Comparison of ENCODE assay signal across 24 mouse cellular contexts in the genomic region with DNA sequence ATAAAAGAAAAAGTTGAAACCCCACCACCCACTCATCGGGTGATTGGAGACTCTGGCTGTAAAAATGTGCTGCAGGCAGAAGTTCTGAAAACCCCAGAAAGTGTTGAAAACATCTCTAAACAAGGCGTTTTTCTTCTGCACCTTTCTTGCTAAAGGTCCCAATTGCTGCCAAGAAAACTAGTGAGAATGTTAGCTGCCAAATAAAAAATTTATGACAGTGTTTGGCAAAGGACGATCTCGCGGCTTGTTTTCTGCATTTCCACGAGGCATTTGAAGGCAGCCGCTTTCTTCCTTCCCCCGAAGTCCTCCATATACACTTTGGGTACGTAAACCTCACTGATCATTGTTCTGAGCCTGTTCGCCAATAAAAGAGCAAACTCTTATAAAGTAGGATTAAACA.
DNase-seq lines count a peak whose midpoint lies in the region; ATAC-seq and TF ChIP-seq lines count a peak whose summit lies in the region.
"Had no signal": no experiment of that assay in that cellular context is flagged by ENCODE, and none has a peak within 500 bp of the region (broad histone marks: within the 10 kb centered on the region; RNA-seq: fewer than 3 reads in every experiment).

No protein-coding gene starts in this region.

- H3K27ac ChIP-seq in limb, embryonic 13.5 days: peak overlapping the region; percentile 23; the same call in 1 of the 2 replicates
- H3K27ac ChIP-seq in limb, embryonic 10.5 days: no peak overlapping the region
- 0 out of 2 replicates have a peak overlapping the region, but pooled peaks have one; percentile 7 for H3K27ac ChIP-seq in midbrain, embryonic 13.5 days
- no peak overlapping the region for H3K27ac ChIP-seq in midbrain, embryonic 16.5 days (ENCODE audit: low read length)
- no peak overlapping the region for H3K27ac ChIP-seq in limb, embryonic 14.5 days (replicated peaks; ENCODE audit: low read depth, low read length)
- H3K27ac ChIP-seq: embryonic facial prominence, embryonic 15.5 days; forebrain, embryonic 10.5 days; forebrain, embryonic 12.5 days had no signal

- H3K4me3 ChIP-seq in limb, embryonic 13.5 days: no peak overlapping the region
- no peak overlapping the region for H3K4me3 ChIP-seq in limb, embryonic 10.5 days
- H3K4me3 ChIP-seq in midbrain, embryonic 13.5 days (replicated peaks): no peak overlapping the region
- H3K4me3 ChIP-seq in midbrain, embryonic 16.5 days (ENCODE audit: low read depth, low read length): no peak overlapping the region
- no peak overlapping the region for H3K4me3 ChIP-seq in limb, embryonic 14.5 days (replicated peaks; ENCODE audit: low read length)
- H3K4me3 ChIP-seq: embryonic facial prominence, embryonic 13.5 days; embryonic facial prominence, embryonic 15.5 days; erythroblast, embryonic 14.5 days; forebrain, embryonic 10.5 days; forebrain, embryonic 12.5 days had no signal

- H3K36me3 ChIP-seq in limb, embryonic 13.5 days: no peaks in the 10 kb centered on the region
- no peaks in the 10 kb centered on the region for H3K36me3 ChIP-seq in limb, embryonic 10.5 days
- H3K36me3 ChIP-seq in midbrain, embryonic 13.5 days: no peaks in the 10 kb centered on the region
- no peaks in the 10 kb centered on the region for H3K36me3 ChIP-seq in midbrain, embryonic 16.5 days (ENCODE audit: control insufficient read depth, insufficient read depth, low read length)
- H3K36me3 ChIP-seq in limb, embryonic 14.5 days (ENCODE audit: control insufficient read depth, insufficient read depth, low read length): no peaks in the 10 kb centered on the region
- H3K36me3 ChIP-seq: embryonic facial prominence, embryonic 13.5 days; embryonic facial prominence, embryonic 15.5 days; forebrain, embryonic 10.5 days; forebrain, embryonic 12.5 days had no signal

- no peak for DNase-seq in limb, embryonic 10.5 days (ENCODE audit: low spot score)
- peak; percentile 66 for DNase-seq in limb, embryonic 14.5 days (ENCODE audit: low spot score)
- no peak for DNase-seq in adrenal gland, adult 2 months
- DNase-seq: adrenal gland, postnatal 10 days; adrenal gland, postnatal 25 days; B cell, adult 2 months; cerebellum, adult 11 months; cerebellum, adult 18-20 months; cerebellum, adult 9-10 months; cerebellum, postnatal 10 days; cerebellum, postnatal 25 days had no signal

- H3K4me2 ChIP-seq in limb, embryonic 13.5 days (replicated peaks): peak overlapping the region; percentile 39
- H3K4me2 ChIP-seq in midbrain, embryonic 13.5 days (replicated peaks): no peak overlapping the region
- no peak overlapping the region for H3K4me2 ChIP-seq in midbrain, embryonic 16.5 days (ENCODE audit: low read length)
- peak overlapping the region; percentile 1 for H3K4me2 ChIP-seq in limb, embryonic 14.5 days (replicated peaks; ENCODE audit: low read depth, low read length, severe bottlenecking)
- H3K4me2 ChIP-seq: embryonic facial prominence, embryonic 13.5 days; embryonic facial prominence, embryonic 15.5 days; forebrain, embryonic 12.5 days had no signal

- H3K4me1 ChIP-seq in limb, embryonic 13.5 days: peaks cover 26% of the 10 kb centered on the region
- H3K4me1 ChIP-seq in limb, embryonic 10.5 days: peaks cover 29% of the 10 kb centered on the region
- H3K4me1 ChIP-seq in midbrain, embryonic 13.5 days (replicated peaks): peaks cover 20% of the 10 kb centered on the region
- peaks cover 13% of the 10 kb centered on the region for H3K4me1 ChIP-seq in midbrain, embryonic 16.5 days (ENCODE audit: control insufficient read depth, insufficient read depth, low read length)
- H3K4me1 ChIP-seq in limb, embryonic 14.5 days (ENCODE audit: control insufficient read depth, insufficient read depth, low read length): peaks cover 18% of the 10 kb centered on the region

- H3K9me3 ChIP-seq in limb, embryonic 13.5 days: no peaks in the 10 kb centered on the region
- H3K9me3 ChIP-seq in limb, embryonic 10.5 days (replicated peaks): no peaks in the 10 kb centered on the region
- no peaks in the 10 kb centered on the region for H3K9me3 ChIP-seq in midbrain, embryonic 13.5 days
- H3K9me3 ChIP-seq in midbrain, embryonic 16.5 days (replicated peaks; ENCODE audit: control insufficient read depth, low read length, poor library complexity, severe bottlenecking): no peaks in the 10 kb centered on the region
- H3K9me3 ChIP-seq in limb, embryonic 14.5 days (ENCODE audit: control insufficient read depth, low read length): no peaks in the 10 kb centered on the region
- H3K9me3 ChIP-seq: embryonic facial prominence, embryonic 13.5 days; embryonic facial prominence, embryonic 15.5 days; forebrain, embryonic 10.5 days; forebrain, embryonic 12.5 days; G1E had no signal

- H3K27me3 ChIP-seq in limb, embryonic 13.5 days: peaks cover 4% of the 10 kb centered on the region; the same call in 1 of the 2 replicates
- H3K27me3 ChIP-seq in limb, embryonic 10.5 days (ENCODE audit: low read depth, poor library complexity, severe bottlenecking): peaks cover 15% of the 10 kb centered on the region; the same call in 1 of the 2 replicates
- peaks cover 6% of the 10 kb centered on the region; the same call in 1 of the 2 replicates for H3K27me3 ChIP-seq in midbrain, embryonic 13.5 days
- H3K27me3 ChIP-seq in midbrain, embryonic 16.5 days (ENCODE audit: control insufficient read depth, insufficient read depth, low read depth, low read length): no peaks in the 10 kb centered on the region
- no peaks in the 10 kb centered on the region for H3K27me3 ChIP-seq in limb, embryonic 14.5 days (ENCODE audit: control insufficient read depth, insufficient read depth, low read length)
- H3K27me3 ChIP-seq: CH12.LX; embryonic facial prominence, embryonic 13.5 days; embryonic facial prominence, embryonic 15.5 days; forebrain, embryonic 12.5 days had no signal

- no peak for ATAC-seq in limb, embryonic 13.5 days (ENCODE audit: low FRiP score, low read depth)
- no peak for ATAC-seq in midbrain, embryonic 13.5 days
- no peak for ATAC-seq in midbrain, embryonic 16.5 days
- ATAC-seq in limb, embryonic 14.5 days (ENCODE audit: low FRiP score, low read depth): no peak
- ATAC-seq: CD4-positive, CD25-positive, alpha-beta regulatory T cell, adult 4 months; forebrain, embryonic 14.5 days; forebrain, embryonic 16.5 days had no signal

- no peak overlapping the region for H3K9ac ChIP-seq in limb, embryonic 13.5 days
- no peak overlapping the region for H3K9ac ChIP-seq in midbrain, embryonic 13.5 days (replicated peaks)
- H3K9ac ChIP-seq in midbrain, embryonic 16.5 days (ENCODE audit: low read depth, low read length): no peak overlapping the region
- H3K9ac ChIP-seq in limb, embryonic 14.5 days (ENCODE audit: low read depth, low read length, severe bottlenecking): no peak overlapping the region
- H3K9ac ChIP-seq: embryonic facial prominence, embryonic 13.5 days; embryonic facial prominence, embryonic 15.5 days; forebrain, embryonic 12.5 days had no signal

- WGBS in limb, embryonic 13.5 days: 27% methylated on average over 10 of the region's 10 CpGs
- 81% methylated on average over 10 of the region's 10 CpGs for WGBS in limb, embryonic 10.5 days
- 85% methylated on average over 10 of the region's 10 CpGs for WGBS in midbrain, embryonic 13.5 days
- WGBS in midbrain, embryonic 16.5 days: 75% methylated on average over 10 of the region's 10 CpGs
- 18% methylated on average over 10 of the region's 10 CpGs for WGBS in limb, embryonic 14.5 days

- no peak for TF ChIP-seq POLR2A in limb, embryonic 14.5 days (IDR thresholded peaks at IDR 0.05; ENCODE audit: borderline replicate concordance, extremely low read depth, insufficient read depth, insufficient read length)

Comparison
In these comparisons a context has a peak if more than half of its experiments do, and no peak if none do; other contexts are left out.
1. H3K27ac ChIP-seq: peak in limb, embryonic 13.5 days (single experiment) and midbrain, embryonic 13.5 days (single experiment); none in limb, embryonic 10.5 days (single experiment), midbrain, embryonic 16.5 days (single experiment) and limb, embryonic 14.5 days (single experiment).
2. H3K4me2 ChIP-seq: peak in limb, embryonic 13.5 days (single experiment) and limb, embryonic 14.5 days (single experiment); none in midbrain, embryonic 13.5 days (single experiment) and midbrain, embryonic 16.5 days (single experiment).